Mouse (Mus musculus) hindbrain, embryonic 12.5 days (tissue): ENCODE measurements around the gene Upp2. TPM values are rescaled to one million over a fixed set of nuclear protein-coding genes. Genes with fewer than 3 reads are reported as not detected.

Experiments used
- ATAC-seq: fragments of 200-750 bp; cut with Nextera tagmentation; 2 replicates; pipeline ENCODE4 v1.8.0; 2017; ENCODE audit warnings: moderate TSS enrichment; ENCODE audit not compliant: low FRiP score
- H3K27ac ChIP-seq: fragments of 300-500 bp; sonication (generic); 2 replicates; pipeline ENCODE4 v1.5.1; 2016; ENCODE audit warnings: mild to moderate bottlenecking
- H3K27me3 ChIP-seq: fragments of 300-500 bp; sonication (generic); 2 replicates; pipeline ENCODE4 v1.6.1; 2016; ENCODE audit warnings: mild to moderate bottlenecking
- H3K36me3 ChIP-seq: fragments of 300-500 bp; sonication (generic); 2 replicates; pipeline ENCODE4 v1.6.1; 2016; ENCODE audit warnings: mild to moderate bottlenecking
- H3K4me1 ChIP-seq: fragments of 300-500 bp; sonication (generic); 2 replicates; pipeline ENCODE4 v1.6.1; 2016
- H3K4me2 ChIP-seq: fragments of 300-500 bp; sonication (generic); replicated peaks from 2 replicates; pipeline ENCODE4 v1.6.1; 2016; ENCODE audit warnings: mild to moderate bottlenecking
- H3K4me3 ChIP-seq: fragments of 300-500 bp; sonication (generic); 2 replicates; pipeline ENCODE4 v1.5.1; 2016; ENCODE audit warnings: mild to moderate bottlenecking
- H3K9ac ChIP-seq: fragments of 300-500 bp; sonication (generic); 2 replicates; pipeline ENCODE4 v1.6.1; 2016; ENCODE audit warnings: mild to moderate bottlenecking, moderate library complexity
- H3K9me3 ChIP-seq: fragments of 300-500 bp; sonication (generic); replicated peaks from 2 replicates; pipeline ENCODE4 v1.6.1; 2016; ENCODE audit warnings: mild to moderate bottlenecking
- WGBS: fragments of 180-500 bp; shearing (Covaris S2); methylation state at CpG from one replicate; pipeline ENCODE4 v1.1.7; 2016; 5-methylcytosine and 5-hydroxymethylcytosine counted together
- polyA plus RNA-seq: library from polyadenylated mRNA; unstranded; fragments of >200 nt; fragmentation: Nextera tagmentation; extraction: Ambion mirVana; gene quantifications from 2 replicates; pipeline ENCODE4 v1.2.1, GENCODE M21; 2016

Gene Upp2
- polyA plus RNA-seq, 1 experiment from 2014 or later: 8.5 TPM

DNA sequence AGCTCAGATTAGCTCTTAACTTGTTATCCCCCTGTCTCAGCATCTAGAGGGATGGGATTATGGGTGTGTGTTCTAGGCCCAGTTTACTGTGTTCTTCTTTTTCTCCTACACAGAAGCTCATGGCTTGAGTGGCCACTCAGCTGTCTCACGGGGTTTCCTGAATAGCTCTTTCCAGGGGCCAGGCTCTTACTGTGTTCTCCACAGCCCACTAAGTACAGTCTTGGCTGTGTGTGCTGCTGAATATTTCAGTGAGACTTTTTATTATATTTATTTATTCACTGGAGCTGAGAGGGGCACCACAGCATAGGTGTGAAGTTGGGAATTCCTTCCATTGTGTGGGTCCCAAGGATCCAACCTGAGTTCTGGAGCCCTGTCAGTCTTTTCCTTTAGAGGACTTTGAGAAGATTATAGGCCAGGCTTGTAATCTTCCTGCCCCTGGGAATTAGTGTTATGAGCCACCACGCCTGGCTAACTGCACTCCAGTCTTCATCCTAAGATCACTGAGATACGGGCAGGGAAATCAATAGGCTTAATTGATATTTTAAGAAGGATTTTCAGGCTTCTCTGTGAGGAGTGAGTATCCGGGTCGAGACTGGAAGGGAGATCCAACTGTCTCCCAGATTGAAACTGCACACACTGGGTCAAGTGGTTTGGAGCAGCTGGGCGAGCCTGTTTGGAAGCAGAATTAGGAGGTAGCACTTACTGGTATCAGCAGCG, 96.5 kb downstream of the Upp2 start:
- H3K4me3 ChIP-seq: no peak overlapping the region
- H3K9ac ChIP-seq: no peak overlapping the region
- H3K4me1 ChIP-seq: peaks cover 7% of the 10 kb centered on the region; the same call in 1 of the 2 replicates
- ATAC-seq: no peak
- H3K4me2 ChIP-seq: no peak overlapping the region
- no peaks in the 10 kb centered on the region for H3K36me3 ChIP-seq
- H3K27ac ChIP-seq: no peak overlapping the region
- 86% methylated on average over 7 of the region's 7 CpGs for WGBS
- no peaks in the 10 kb centered on the region for H3K9me3 ChIP-seq
- H3K27me3 ChIP-seq: no peaks in the 10 kb centered on the region

DNA sequence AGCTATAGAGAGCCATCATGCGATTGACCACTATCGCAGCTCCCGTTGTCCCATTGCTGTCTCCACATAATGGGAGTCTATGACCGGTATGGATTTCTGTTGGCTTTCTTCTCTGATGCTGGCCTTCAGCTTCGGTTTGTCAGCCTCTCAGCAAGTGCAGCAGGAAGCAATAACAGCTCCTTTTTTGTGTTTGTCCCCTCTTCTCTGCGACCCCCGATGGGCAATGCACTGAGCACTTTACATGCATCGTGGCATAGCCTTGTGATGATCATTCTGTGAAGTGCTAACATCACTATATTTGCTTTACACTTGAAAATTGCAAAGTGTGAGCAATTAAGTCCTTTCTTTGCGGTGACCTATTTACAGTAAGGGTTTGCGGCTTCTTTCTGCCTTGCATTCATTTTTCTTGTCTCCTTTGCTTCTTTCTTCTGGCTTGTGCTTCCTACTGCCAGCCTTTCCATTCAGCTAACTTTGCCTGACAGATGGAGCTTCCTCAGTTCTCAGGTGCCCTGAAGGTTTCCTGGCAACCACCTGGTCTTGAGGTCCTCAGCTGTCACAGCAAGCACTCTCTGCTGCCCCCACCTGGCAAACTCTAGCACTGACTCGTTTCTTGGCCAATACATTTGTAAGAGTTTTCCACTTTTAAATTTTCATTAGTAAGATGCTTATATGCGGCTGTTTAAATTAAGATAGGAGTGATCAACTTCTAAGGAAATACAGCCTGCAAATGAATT, 98.2 kb downstream of the Upp2 start:
- no peak overlapping the region for H3K4me3 ChIP-seq
- WGBS: 81% methylated on average over 12 of the region's 12 CpGs
- H3K9ac ChIP-seq: no peak overlapping the region
- no peak for ATAC-seq
- H3K4me2 ChIP-seq: no peak overlapping the region
- no peaks in the 10 kb centered on the region for H3K9me3 ChIP-seq
- no peaks in the 10 kb centered on the region for H3K27me3 ChIP-seq
- H3K4me1 ChIP-seq: peaks cover 5% of the 10 kb centered on the region; the same call in 1 of the 2 replicates
- H3K36me3 ChIP-seq: no peaks in the 10 kb centered on the region
- H3K27ac ChIP-seq: no peak overlapping the region

DNA sequence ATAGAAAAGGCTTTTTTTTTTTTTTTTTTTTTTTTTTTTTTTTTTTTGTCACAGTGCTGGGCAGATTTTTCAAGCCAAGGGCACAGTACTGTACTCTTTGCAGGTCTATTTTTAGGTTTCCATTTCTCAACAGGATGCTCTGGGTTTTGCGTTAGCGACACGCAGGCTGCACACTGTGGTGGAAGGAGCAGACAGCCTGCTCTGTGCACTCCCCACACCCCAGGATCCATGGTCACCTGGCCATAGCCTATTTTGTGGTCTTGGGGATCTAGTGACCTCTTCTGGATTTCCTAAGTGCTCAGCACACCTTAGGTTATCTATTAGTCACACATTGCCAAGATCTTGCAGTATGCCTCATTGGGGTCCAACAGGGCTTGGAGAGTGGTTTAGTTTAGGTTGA, 100.2 kb downstream of the Upp2 start:
- Histone ChIP-seq H3K4me2 (no peak overlapping the region), H3K27ac (no peak overlapping the region), H3K9me3 (no peaks in the 10 kb centered on the region), H3K9ac (no peak overlapping the region), H3K36me3 (no peaks in the 10 kb centered on the region), H3K4me3 (no peak overlapping the region), H3K4me1 (no peaks in the 10 kb centered on the region), H3K27me3 (no peaks in the 10 kb centered on the region)
- 88% methylated on average over 3 of the region's 3 CpGs for WGBS
- ATAC-seq: no peak

DNA sequence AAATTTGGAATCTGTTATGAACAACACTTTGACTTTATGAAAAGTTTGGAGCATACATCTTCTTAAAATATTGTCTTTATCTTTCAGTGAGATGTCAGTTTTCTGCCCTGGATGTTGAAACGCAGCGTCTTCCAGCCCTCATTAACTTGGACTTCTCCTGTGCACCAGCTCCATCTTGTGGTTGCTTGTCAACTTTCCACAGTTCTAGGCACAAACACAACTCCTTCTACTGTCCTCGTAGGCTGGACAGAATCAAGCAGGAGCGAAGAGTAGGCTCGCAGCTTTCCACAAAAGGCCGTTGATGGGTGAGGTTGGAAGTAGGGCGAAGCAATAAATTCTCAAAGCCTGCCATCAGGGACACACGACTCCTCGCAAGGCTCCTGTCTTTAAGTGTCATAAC, 100.9 kb downstream of the Upp2 start:
- no peak overlapping the region for H3K4me2 ChIP-seq
- no peaks in the 10 kb centered on the region for H3K9me3 ChIP-seq
- no peak overlapping the region for H3K4me3 ChIP-seq
- H3K4me1 ChIP-seq: no peaks in the 10 kb centered on the region
- ATAC-seq: peak; percentile 60; the same call in 1 of the 2 replicates
- no peaks in the 10 kb centered on the region for H3K36me3 ChIP-seq
- H3K9ac ChIP-seq: no peak overlapping the region
- WGBS: 58% methylated on average over 9 of the region's 9 CpGs
- no peaks in the 10 kb centered on the region for H3K27me3 ChIP-seq
- H3K27ac ChIP-seq: no peak overlapping the region

DNA sequence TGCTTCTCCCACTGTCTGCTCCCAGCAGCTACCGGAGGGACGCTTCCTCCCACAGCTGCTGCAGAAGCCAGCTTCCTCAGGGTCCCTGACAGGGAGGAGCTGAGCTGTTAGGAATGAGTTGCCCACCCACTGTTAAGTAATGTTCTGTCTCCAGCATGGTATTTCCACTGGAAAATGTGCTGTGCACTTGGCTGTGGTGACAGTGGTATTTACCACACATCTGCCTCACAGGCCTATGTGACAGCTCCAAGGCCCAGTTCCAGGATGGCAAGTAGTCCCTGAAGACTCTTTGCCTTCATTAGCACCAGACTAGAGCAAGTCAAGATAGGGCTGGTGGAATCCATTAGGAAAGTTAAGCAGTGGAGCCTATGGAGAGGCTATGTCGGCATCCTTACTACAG, 102.0 kb downstream of the Upp2 start:
- Histone ChIP-seq H3K9me3 (0 out of 2 replicates have a peak, but pooled peaks cover 8% of the 10 kb centered on the region), H3K9ac (no peak overlapping the region), H3K27ac (no peak overlapping the region), H3K27me3 (no peaks in the 10 kb centered on the region), H3K4me2 (no peak overlapping the region), H3K36me3 (no peaks in the 10 kb centered on the region), H3K4me1 (no peaks in the 10 kb centered on the region), H3K4me3 (no peak overlapping the region)
- 84% methylated on average over 3 of the region's 3 CpGs for WGBS
- no peak for ATAC-seq

DNA sequence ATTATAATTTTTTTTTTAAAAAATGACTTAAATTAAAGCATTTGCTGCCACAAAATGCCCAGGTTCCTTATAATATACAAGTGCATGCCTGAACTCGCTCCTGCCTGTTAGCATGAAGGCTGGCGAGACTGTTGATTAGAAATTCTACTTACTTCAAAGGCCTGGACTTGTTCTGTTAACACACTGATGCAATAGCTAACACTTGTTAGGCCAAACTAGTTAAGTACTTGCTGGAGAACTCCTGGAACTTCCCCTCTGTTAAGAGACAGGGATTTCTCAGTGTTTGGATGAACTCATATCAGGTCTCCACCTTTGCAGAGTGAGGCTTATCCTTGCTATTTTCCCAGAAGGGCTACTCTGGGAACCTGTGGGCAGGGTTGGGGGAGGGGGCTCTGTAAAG, 105.4 kb downstream of the Upp2 start:
- no peaks in the 10 kb centered on the region for H3K36me3 ChIP-seq
- H3K9me3 ChIP-seq: 0 out of 2 replicates have a peak, but pooled peaks cover 8% of the 10 kb centered on the region
- 96% methylated on average over 2 of the region's 2 CpGs for WGBS
- no peak overlapping the region for H3K4me2 ChIP-seq
- no peak overlapping the region for H3K27ac ChIP-seq
- no peak overlapping the region for H3K9ac ChIP-seq
- ATAC-seq: no peak
- no peak overlapping the region for H3K4me3 ChIP-seq
- no peaks in the 10 kb centered on the region for H3K27me3 ChIP-seq
- H3K4me1 ChIP-seq: no peaks in the 10 kb centered on the region

DNA sequence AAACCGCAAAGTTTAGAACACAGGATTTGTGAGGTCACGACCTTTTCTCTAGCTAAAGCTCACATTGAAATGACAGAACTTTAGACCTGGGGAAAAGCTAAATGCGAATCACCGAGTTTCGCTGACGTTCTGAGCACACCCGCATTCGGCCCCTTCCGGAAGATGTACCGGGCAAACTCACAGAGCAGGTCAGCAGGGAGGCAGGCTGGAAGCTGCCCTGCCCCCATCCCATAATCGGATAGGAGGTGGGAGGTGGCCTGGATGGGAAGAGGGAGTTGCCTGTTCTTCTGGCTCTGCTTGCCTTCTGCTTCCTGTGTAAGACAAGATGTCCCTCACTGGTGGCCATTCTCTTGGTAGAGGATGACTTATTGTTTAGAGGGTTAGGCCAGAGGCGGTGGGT, 112.9 kb downstream of the Upp2 start:
- H3K4me3 ChIP-seq: no peak overlapping the region
- no peaks in the 10 kb centered on the region for H3K36me3 ChIP-seq
- H3K27ac ChIP-seq: no peak overlapping the region
- no peaks in the 10 kb centered on the region for H3K9me3 ChIP-seq
- no peak overlapping the region for H3K9ac ChIP-seq
- H3K4me1 ChIP-seq: no peaks in the 10 kb centered on the region
- no peak overlapping the region for H3K4me2 ChIP-seq
- ATAC-seq: no peak
- H3K27me3 ChIP-seq: no peaks in the 10 kb centered on the region
- WGBS: 82% methylated on average over 12 of the region's 12 CpGs

DNA sequence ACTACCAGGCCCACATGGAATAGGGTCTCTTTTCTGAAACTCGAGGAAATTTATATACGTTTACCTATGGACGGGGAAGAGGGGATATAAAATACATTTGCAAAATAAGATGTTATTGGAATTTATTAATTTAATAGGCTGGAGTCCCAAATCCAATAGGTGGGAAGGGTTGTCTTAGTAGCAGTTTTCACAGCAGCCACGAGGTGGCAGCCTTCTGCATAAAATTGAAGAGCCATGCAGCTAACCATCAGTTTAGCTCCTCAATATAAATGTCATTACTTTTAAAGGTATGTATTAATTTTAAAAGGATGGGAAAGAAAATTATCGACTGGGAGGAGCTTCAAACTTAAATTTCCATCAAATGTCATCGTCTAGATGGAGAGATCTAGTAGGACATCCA, 113.7 kb downstream of the Upp2 start:
- Histone ChIP-seq H3K27ac (no peak overlapping the region), H3K4me2 (no peak overlapping the region), H3K4me3 (no peak overlapping the region), H3K4me1 (no peaks in the 10 kb centered on the region), H3K27me3 (no peaks in the 10 kb centered on the region), H3K9ac (no peak overlapping the region), H3K9me3 (no peaks in the 10 kb centered on the region), H3K36me3 (no peaks in the 10 kb centered on the region)
- ATAC-seq: no peak
- 39% methylated on average over 6 of the region's 6 CpGs for whole genome bisulfite sequencing

DNA sequence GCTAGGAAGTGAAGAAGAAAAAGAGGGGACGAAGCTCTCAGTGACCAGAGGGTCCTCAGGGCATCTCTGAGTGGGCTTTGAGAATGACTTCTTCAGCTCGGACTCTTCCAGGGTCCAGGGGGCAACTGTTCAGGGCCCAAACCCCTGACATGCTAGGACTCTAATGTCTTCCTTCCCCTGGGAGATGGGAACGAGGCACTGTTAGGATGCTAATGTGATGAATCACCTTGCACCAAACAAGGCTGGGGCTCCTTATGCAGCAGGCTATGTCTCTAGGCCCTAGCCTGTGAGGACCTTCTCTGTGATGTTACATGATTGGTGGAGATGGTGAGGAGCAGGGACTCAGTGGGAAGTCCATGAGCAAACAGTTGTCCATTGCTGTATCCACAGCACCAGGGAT, 114.3 kb downstream of the Upp2 start:
- H3K36me3 ChIP-seq: no peaks in the 10 kb centered on the region
- H3K27ac ChIP-seq: no peak overlapping the region
- no peak overlapping the region for H3K9ac ChIP-seq
- H3K9me3 ChIP-seq: no peaks in the 10 kb centered on the region
- no peaks in the 10 kb centered on the region for H3K4me1 ChIP-seq
- no peaks in the 10 kb centered on the region for H3K27me3 ChIP-seq
- H3K4me2 ChIP-seq: no peak overlapping the region
- no peak overlapping the region for H3K4me3 ChIP-seq
- no peak for ATAC-seq
- WGBS: 64% methylated on average over 3 of the region's 3 CpGs

DNA sequence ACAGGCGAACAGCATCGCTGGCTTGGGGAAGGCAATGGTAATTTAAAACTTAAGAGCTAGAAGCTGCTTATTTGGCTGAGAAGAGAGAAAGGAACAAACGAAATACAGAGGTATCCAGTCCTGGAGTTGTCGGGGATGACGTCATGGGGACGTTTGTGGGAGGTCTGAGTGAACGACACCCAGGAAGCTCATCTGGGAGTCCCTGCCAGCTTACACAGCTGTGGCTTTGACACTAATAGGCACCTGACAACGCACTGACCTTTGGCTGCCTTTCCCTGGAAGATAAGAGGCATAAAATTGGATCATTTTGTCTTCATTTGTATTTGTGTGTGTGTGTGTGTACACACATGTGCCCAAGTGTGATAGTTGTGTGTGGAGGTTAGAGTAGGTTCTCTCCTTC, 130.4 kb downstream of the Upp2 start:
- Histone ChIP-seq H3K9me3 (no peaks in the 10 kb centered on the region), H3K27me3 (no peaks in the 10 kb centered on the region), H3K4me2 (no peak overlapping the region), H3K4me3 (no peak overlapping the region), H3K9ac (no peak overlapping the region), H3K27ac (no peak overlapping the region), H3K4me1 (no peaks in the 10 kb centered on the region), H3K36me3 (no peaks in the 10 kb centered on the region)
- ATAC-seq: no peak
- WGBS: 80% methylated on average over 8 of the region's 8 CpGs

DNA sequence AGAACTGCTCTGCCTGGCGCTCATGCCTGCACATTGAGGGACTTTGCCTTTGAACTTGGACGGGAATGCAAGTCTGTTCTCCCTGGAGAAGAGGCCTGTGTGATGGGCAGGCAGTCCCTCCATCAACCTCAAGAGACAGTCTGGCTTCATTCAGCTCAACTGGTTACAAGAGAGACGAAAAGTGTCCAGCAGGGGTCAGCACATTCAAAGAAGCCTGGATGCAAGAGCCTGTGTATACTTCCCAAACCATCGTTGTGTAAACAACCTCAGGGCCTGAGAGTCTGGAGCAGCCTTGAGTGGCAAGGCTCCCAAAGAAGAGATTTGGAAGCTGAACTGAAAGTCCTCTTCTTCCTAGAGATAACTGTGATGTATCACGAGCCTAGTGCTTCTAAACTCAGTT, 132.8 kb downstream of the Upp2 start:
- Histone ChIP-seq H3K4me3 (no peak overlapping the region), H3K9ac (no peak overlapping the region), H3K4me1 (no peaks in the 10 kb centered on the region), H3K4me2 (no peak overlapping the region), H3K27ac (no peak overlapping the region), H3K9me3 (no peaks in the 10 kb centered on the region), H3K36me3 (no peaks in the 10 kb centered on the region), H3K27me3 (no peaks in the 10 kb centered on the region)
- ATAC-seq: peak; percentile 72
- WGBS: 28% methylated on average over 5 of the region's 5 CpGs

DNA sequence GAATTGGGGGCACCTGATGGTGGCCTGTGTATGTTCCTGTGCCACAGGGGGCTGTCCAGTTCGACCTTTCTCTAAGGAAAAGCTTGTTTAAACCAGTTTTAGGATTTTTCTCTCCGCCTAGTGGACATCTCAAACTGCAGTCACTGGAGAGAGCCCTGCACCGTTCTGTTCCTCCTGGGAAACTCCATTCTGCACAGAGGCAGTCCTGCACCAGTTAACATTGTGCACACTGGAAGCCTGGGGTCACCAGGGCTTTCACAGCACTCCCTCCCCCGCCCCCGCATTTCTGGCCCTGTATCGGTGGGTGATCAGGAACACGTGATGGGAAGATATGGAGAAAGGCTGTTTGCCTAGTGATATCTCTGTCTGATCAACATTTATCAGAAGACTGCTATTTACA, 133.3 kb downstream of the Upp2 start:
- no peaks in the 10 kb centered on the region for H3K36me3 ChIP-seq
- no peaks in the 10 kb centered on the region for H3K9me3 ChIP-seq
- no peaks in the 10 kb centered on the region for H3K4me1 ChIP-seq
- no peak overlapping the region for H3K4me3 ChIP-seq
- no peak overlapping the region for H3K27ac ChIP-seq
- H3K9ac ChIP-seq: no peak overlapping the region
- no peaks in the 10 kb centered on the region for H3K27me3 ChIP-seq
- 64% methylated on average over 7 of the region's 7 CpGs for WGBS
- no peak overlapping the region for H3K4me2 ChIP-seq
- no peak for ATAC-seq

DNA sequence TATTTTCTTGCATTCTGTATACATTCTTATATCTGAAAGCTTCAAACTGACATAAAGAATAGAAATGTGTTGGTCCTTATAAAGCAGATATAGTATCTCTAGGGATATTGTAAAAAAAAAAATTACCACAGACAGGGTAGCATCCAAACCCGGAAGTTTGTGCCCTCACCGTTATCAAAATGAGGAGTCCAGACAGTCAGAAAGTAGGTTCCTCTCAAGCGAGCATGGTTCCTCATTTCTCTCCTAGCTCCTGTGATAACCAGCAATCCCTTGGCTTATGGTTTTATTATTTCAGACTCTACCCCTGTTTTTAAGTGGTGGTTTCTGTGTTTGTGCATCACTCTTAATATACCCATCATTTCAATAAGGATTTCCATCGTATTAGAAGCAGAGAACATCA, 134.5 kb downstream of the Upp2 start:
- no peak overlapping the region for H3K4me3 ChIP-seq
- H3K4me1 ChIP-seq: 0 out of 2 replicates have a peak, but pooled peaks cover 1% of the 10 kb centered on the region
- WGBS: 92% methylated on average over 4 of the region's 4 CpGs
- H3K27ac ChIP-seq: no peak overlapping the region
- H3K36me3 ChIP-seq: no peaks in the 10 kb centered on the region
- no peaks in the 10 kb centered on the region for H3K27me3 ChIP-seq
- no peak overlapping the region for H3K4me2 ChIP-seq
- ATAC-seq: no peak
- no peak overlapping the region for H3K9ac ChIP-seq
- no peaks in the 10 kb centered on the region for H3K9me3 ChIP-seq
